Mouse (Mus musculus): ENCODE results near the gene Arhgef3. TPM values are rescaled to one million over a fixed set of nuclear protein-coding genes. Genes with fewer than 3 reads are reported as not detected.

The Arhgef3 gene
- polyA plus RNA-seq, 1 experiment = 17.0 TPM

- no peak for DNase-seq
- 92% methylated on average over 8 of the region's 8 CpGs for WGBS
- H3K27ac ChIP-seq (ENCODE audit: control insufficient read depth, insufficient read depth, low read length) = no peak overlapping the region
Observed at GRCm38 (mm10) chr14:27166751-27167150, 52.1 kb downstream of the Arhgef3 start.

DNA sequence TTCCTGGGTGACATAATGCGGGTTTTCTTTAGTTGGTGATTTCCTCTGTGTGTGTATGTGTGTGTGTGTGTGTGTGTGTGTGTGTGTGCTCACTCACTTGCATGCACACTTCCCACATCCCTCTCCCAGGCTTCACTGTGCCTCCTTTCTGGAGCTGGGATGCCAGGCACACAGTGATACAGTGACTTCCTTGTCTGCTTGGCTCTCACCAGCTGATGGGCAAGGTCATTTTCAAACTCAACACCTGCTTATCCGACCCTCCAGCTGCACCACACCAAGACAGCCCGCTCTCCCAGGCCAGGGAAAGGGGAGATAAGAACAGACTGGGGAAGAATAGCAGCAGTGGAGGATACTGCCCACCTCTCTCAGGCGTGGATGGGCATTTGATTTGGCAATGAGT, 52.5 kb downstream of the Arhgef3 start:
- no peak overlapping the region for H3K27ac ChIP-seq (ENCODE audit: control insufficient read depth, insufficient read depth, low read length)
- WGBS = 84% methylated on average over 4 of the region's 4 CpGs
- H3K27me3 ChIP-seq (ENCODE audit: control insufficient read depth, insufficient read depth, low read length) = no peaks in the 10 kb centered on the region

More at GRCm38 (mm10) chr14:27166751-27167150, 52.1 kb downstream of the Arhgef3 start:
- Histone ChIP-seq H3K27me3 (ENCODE audit: control insufficient read depth, insufficient read depth, low read length) (no peaks in the 10 kb centered on the region), H3K36me3 (ENCODE audit: control insufficient read depth, insufficient read depth, low read length) (no peaks in the 10 kb centered on the region), H3K4me3 (ENCODE audit: control insufficient read depth, insufficient read depth, low read length) (no peak overlapping the region), H3K4me1 (replicated peaks; ENCODE audit: control insufficient read depth, insufficient read depth, low read length) (no peaks in the 10 kb centered on the region)
- TF ChIP-seq CTCF (IDR thresholded peaks at IDR 0.05; ENCODE audit: borderline replicate concordance, control insufficient read depth, extremely low read depth, insufficient read depth, low read length, poor library complexity) (no peak), POLR2A (IDR thresholded peaks at IDR 0.05; ENCODE audit: control insufficient read depth, extremely low read depth, insufficient read depth, low read length, poor library complexity) (no peak)

GRCm38 (mm10) chr14:27168387-27168786, 53.7 kb downstream of the Arhgef3 start:
- H3K27ac ChIP-seq (ENCODE audit: control insufficient read depth, insufficient read depth, low read length) = no peak overlapping the region
- H3K4me3 ChIP-seq (ENCODE audit: control insufficient read depth, insufficient read depth, low read length) = no peak overlapping the region
- H3K4me1 ChIP-seq (replicated peaks; ENCODE audit: control insufficient read depth, insufficient read depth, low read length) = no peaks in the 10 kb centered on the region
- TF ChIP-seq POLR2A (IDR thresholded peaks at IDR 0.05; ENCODE audit: control insufficient read depth, extremely low read depth, insufficient read depth, low read length, poor library complexity) (no peak), CTCF (IDR thresholded peaks at IDR 0.05; ENCODE audit: borderline replicate concordance, control insufficient read depth, extremely low read depth, insufficient read depth, low read length, poor library complexity) (no peak)
- WGBS = 96% methylated on average over 5 of the region's 5 CpGs
- H3K36me3 ChIP-seq (ENCODE audit: control insufficient read depth, insufficient read depth, low read length) = no peaks in the 10 kb centered on the region
- no peak for DNase-seq
- no peaks in the 10 kb centered on the region for H3K27me3 ChIP-seq (ENCODE audit: control insufficient read depth, insufficient read depth, low read length)

More for the DNA sequence above, 52.5 kb downstream of the Arhgef3 start:
- TF ChIP-seq CTCF (IDR thresholded peaks at IDR 0.05; ENCODE audit: borderline replicate concordance, control insufficient read depth, extremely low read depth, insufficient read depth, low read length, poor library complexity) (no peak), POLR2A (IDR thresholded peaks at IDR 0.05; ENCODE audit: control insufficient read depth, extremely low read depth, insufficient read depth, low read length, poor library complexity) (no peak)
- Histone ChIP-seq H3K36me3 (ENCODE audit: control insufficient read depth, insufficient read depth, low read length) (no peaks in the 10 kb centered on the region), H3K4me3 (ENCODE audit: control insufficient read depth, insufficient read depth, low read length) (no peak overlapping the region), H3K4me1 (replicated peaks; ENCODE audit: control insufficient read depth, insufficient read depth, low read length) (no peaks in the 10 kb centered on the region)
- no peak for DNase-seq

DNA sequence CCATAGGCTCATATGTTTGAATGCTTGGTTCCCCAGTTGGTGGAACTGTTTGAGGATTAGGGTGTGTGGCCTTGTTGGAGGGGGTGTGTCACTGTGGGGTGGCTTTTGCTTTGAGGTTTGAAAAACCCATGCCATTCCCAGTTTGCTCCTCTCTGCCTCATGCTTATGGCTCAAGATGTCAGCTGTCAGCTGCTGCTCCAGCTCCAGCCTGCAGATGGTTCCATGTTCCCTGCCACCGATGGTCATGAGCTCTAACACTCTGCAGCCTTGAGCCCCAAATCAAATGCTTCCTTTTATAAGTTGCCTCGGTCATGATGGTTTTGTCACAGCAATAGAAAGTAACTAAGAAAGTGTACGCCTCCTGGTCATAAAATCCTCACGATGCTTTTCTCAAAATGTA, 54.6 kb downstream of the Arhgef3 start:
- Histone ChIP-seq H3K4me3 (ENCODE audit: control insufficient read depth, insufficient read depth, low read length) (no peak overlapping the region), H3K4me1 (replicated peaks; ENCODE audit: control insufficient read depth, insufficient read depth, low read length) (no peaks in the 10 kb centered on the region; the same call in 1 of the 2 replicates), H3K27ac (ENCODE audit: control insufficient read depth, insufficient read depth, low read length) (no peak overlapping the region), H3K36me3 (ENCODE audit: control insufficient read depth, insufficient read depth, low read length) (no peaks in the 10 kb centered on the region), H3K27me3 (ENCODE audit: control insufficient read depth, insufficient read depth, low read length) (no peaks in the 10 kb centered on the region)
- no peak for DNase-seq
- WGBS = 95% methylated on average over 4 of the region's 4 CpGs
- TF ChIP-seq CTCF (IDR thresholded peaks at IDR 0.05; ENCODE audit: borderline replicate concordance, control insufficient read depth, extremely low read depth, insufficient read depth, low read length, poor library complexity) (no peak), POLR2A (IDR thresholded peaks at IDR 0.05; ENCODE audit: control insufficient read depth, extremely low read depth, insufficient read depth, low read length, poor library complexity) (no peak)

DNA sequence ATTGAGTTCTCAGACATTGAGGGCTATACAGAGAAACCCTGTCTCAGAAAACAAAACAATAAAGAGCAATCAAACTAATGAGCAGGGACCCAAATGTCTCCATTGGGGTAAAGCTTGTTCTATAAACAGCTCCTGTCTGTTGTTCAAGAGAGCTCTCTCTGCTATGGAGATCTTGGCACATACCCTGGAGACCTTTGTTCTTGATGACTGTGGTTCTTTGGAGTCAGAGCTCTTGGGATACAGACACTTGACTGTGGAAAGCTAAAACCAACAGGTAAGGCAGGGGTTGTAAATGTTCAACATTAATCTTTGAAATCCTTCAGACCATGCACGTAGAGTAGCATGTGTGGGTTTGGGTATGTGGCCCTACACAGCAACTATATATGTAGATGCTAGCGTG, 55.7 kb downstream of the Arhgef3 start:
- 100% methylated on average over 2 of the region's 2 CpGs for WGBS
- Histone ChIP-seq H3K36me3 (ENCODE audit: control insufficient read depth, insufficient read depth, low read length) (no peaks in the 10 kb centered on the region), H3K4me3 (ENCODE audit: control insufficient read depth, insufficient read depth, low read length) (no peak overlapping the region), H3K27me3 (ENCODE audit: control insufficient read depth, insufficient read depth, low read length) (no peaks in the 10 kb centered on the region), H3K27ac (ENCODE audit: control insufficient read depth, insufficient read depth, low read length) (no peak overlapping the region), H3K4me1 (replicated peaks; ENCODE audit: control insufficient read depth, insufficient read depth, low read length) (no peaks in the 10 kb centered on the region; the same call in 1 of the 2 replicates)
- TF ChIP-seq CTCF (IDR thresholded peaks at IDR 0.05; ENCODE audit: borderline replicate concordance, control insufficient read depth, extremely low read depth, insufficient read depth, low read length, poor library complexity) (no peak), POLR2A (IDR thresholded peaks at IDR 0.05; ENCODE audit: control insufficient read depth, extremely low read depth, insufficient read depth, low read length, poor library complexity) (no peak)
- no peak for DNase-seq

DNA sequence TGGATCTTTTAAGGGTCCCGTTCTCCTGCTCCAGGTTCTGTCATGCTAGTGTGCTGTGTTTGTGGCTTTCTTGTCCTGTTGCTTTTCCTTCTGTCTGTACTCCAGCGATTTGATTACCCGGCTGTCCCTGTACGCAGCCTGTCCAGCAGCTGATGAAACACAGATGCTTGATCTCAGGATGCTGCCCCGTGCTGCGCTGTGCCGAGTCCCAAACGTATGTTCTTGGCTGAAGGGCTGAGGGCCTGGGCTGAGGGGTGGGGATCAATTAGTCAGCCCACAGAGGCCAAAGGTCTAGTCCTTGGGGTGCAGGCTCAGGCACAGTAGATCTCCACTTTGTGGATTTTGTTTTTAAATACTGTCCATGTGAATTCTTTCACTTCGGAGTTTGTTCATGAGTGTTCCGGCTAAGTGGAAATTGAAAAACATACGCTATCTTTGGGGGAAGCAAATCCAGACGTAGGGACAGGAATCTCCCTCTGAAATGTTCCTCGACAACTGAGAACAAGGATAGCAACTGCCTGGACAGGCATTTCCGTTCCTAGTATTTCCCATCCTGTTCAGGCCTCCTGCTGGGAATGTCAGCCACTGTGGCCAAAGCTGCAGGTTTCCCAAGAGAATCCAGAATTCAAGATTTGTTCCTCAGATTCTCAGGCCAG, 56.6 kb downstream of the Arhgef3 start:
- WGBS = 91% methylated on average over 14 of the region's 14 CpGs
- TF ChIP-seq POLR2A (IDR thresholded peaks at IDR 0.05; ENCODE audit: control insufficient read depth, extremely low read depth, insufficient read depth, low read length, poor library complexity) = no peak
- no peak for TF ChIP-seq CTCF (IDR thresholded peaks at IDR 0.05; ENCODE audit: borderline replicate concordance, control insufficient read depth, extremely low read depth, insufficient read depth, low read length, poor library complexity)
- Histone ChIP-seq H3K27me3 (ENCODE audit: control insufficient read depth, insufficient read depth, low read length) (no peaks in the 10 kb centered on the region), H3K4me1 (replicated peaks; ENCODE audit: control insufficient read depth, insufficient read depth, low read length) (no peaks in the 10 kb centered on the region; the same call in 1 of the 2 replicates), H3K4me3 (ENCODE audit: control insufficient read depth, insufficient read depth, low read length) (no peak overlapping the region), H3K36me3 (ENCODE audit: control insufficient read depth, insufficient read depth, low read length) (no peaks in the 10 kb centered on the region), H3K27ac (ENCODE audit: control insufficient read depth, insufficient read depth, low read length) (no peak overlapping the region)
- no peak for DNase-seq

Data from thymus, adult 2 months (tissue).